Mouse (Mus musculus) limb, embryonic 14.5 days (tissue): ENCODE data around the gene Pnmt. TPM values are rescaled to one million over a fixed set of nuclear protein-coding genes. Genes with fewer than 3 reads are reported as not detected.

Source experiments
- ATAC-seq: fragments of 200-750 bp; cut with Nextera tagmentation; 2 replicates; pipeline ENCODE4 v1.8.0; 2017; ENCODE audit warnings: low read depth, moderate number of reproducible peaks, moderate TSS enrichment; ENCODE audit not compliant: low FRiP score
- DNase-seq: peaks from one replicate; pipeline ENCODE4 v3.0.0-alpha.2; 2015; ENCODE audit warnings: low spot score
- H3K27ac ChIP-seq: fragments of 300-500 bp; sonication (generic); replicated peaks from 2 replicates; pipeline ENCODE4 v1.5.1; 2014; ENCODE audit warnings: low read depth, mild to moderate bottlenecking, low read length, moderate library complexity, mixed read lengths
- H3K27me3 ChIP-seq: fragments of 300-500 bp; sonication (generic); 2 replicates; pipeline ENCODE4 v1.6.1; 2014; ENCODE audit warnings: low read length, mixed read lengths; ENCODE audit not compliant: control insufficient read depth, insufficient read depth
- H3K36me3 ChIP-seq: fragments of 300-500 bp; sonication (generic); 2 replicates; pipeline ENCODE4 v1.6.1; 2014; ENCODE audit warnings: mild to moderate bottlenecking, low read length, moderate library complexity, mixed read lengths; ENCODE audit not compliant: control insufficient read depth, insufficient read depth
- H3K4me1 ChIP-seq: fragments of 300-500 bp; sonication (generic); 2 replicates; pipeline ENCODE4 v1.6.1; 2014; ENCODE audit warnings: antibody characterized with exemption, low read length, mixed read lengths; ENCODE audit not compliant: control insufficient read depth, insufficient read depth
- H3K4me2 ChIP-seq: fragments of 300-500 bp; sonication (generic); replicated peaks from 2 replicates; pipeline ENCODE4 v1.6.1; 2014; ENCODE audit warnings: low read depth, mild to moderate bottlenecking, low read length, moderate library complexity; ENCODE audit not compliant: severe bottlenecking
- H3K4me3 ChIP-seq: fragments of 300-500 bp; sonication (generic); replicated peaks from 2 replicates; pipeline ENCODE4 v1.5.1; 2014; ENCODE audit warnings: low read length
- H3K9ac ChIP-seq: fragments of 300-500 bp; sonication (generic); 2 replicates; pipeline ENCODE4 v1.6.1; 2014; ENCODE audit warnings: mild to moderate bottlenecking, low read depth, low read length, moderate library complexity; ENCODE audit not compliant: severe bottlenecking
- H3K9me3 ChIP-seq: fragments of 300-500 bp; sonication (generic); 2 replicates; pipeline ENCODE4 v1.6.1; 2016; ENCODE audit warnings: low read length; ENCODE audit not compliant: control insufficient read depth
- POLR2A ChIP-seq: fragments of 200-500 bp; IDR thresholded peaks from 2 replicates; pipeline ENCODE4 v1.8.0; 2012; ENCODE audit warnings: inconsistent platforms, mild to moderate bottlenecking, moderate library complexity, borderline replicate concordance; ENCODE audit not compliant: insufficient read depth, insufficient read length; ENCODE audit errors: extremely low read depth
- WGBS: fragments of 180-500 bp; shearing (Covaris S2); extraction: QIAGEN DNeasy Blood & Tissue Kit; methylation state at CpG from one replicate; pipeline ENCODE4 v1.1.7; 2014; 5-methylcytosine and 5-hydroxymethylcytosine counted together
- polyA plus RNA-seq, 2 experiments: library from polyadenylated mRNA; depleted of rRNA in 1 of 2; stranded (reverse) in 1 of 2; unstranded in 1 of 2; fragments of >200 nt; fragmentation: Nextera tagmentation in 1 of 2; extraction: Ambion mirVana in 1 of 2; gene quantifications; 2 replicates each; pipeline versions ENCODE4 v1.2.1 to v1.2.3; 2012 to 2014

The Pnmt gene
- polyA plus RNA-seq, 2 experiments = 1.3 to 1.4 TPM

- no peak overlapping the region for H3K4me2 ChIP-seq
Observed at GRCm38 (mm10) chr11:98418939-98419547, 32.8 kb downstream of the Pnmt start.

DNA sequence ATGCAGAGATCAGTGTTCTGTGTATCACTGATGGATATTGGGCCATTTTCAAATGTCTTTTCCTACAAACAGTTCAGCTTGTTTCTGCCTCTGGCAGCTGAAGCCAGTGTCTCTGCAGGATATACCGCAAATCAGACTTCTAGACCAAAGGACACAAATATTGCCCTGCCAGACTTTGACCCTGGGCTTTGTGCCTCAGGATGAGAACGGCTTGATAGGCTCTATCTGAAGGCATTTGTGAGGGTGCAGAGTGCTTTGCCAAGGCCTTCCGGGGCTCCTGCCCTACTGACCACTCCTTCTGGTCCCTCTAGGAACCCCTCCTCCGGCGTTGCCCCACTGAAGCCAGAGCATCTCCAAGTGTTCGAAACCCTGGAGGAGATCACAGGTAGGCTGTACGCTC, 40.3 kb downstream of the Pnmt start:
- no peak for TF ChIP-seq POLR2A
- WGBS = 92% methylated on average over 7 of the region's 7 CpGs
- ATAC-seq = no peak
- Histone ChIP-seq H3K36me3 (peaks cover 97% of the 10 kb centered on the region), H3K9me3 (no peaks in the 10 kb centered on the region), H3K27me3 (no peaks in the 10 kb centered on the region), H3K4me1 (no peaks in the 10 kb centered on the region), H3K4me3 (no peak overlapping the region), H3K27ac (no peak overlapping the region), H3K4me2 (no peak overlapping the region), H3K9ac (no peak overlapping the region)
- no peak for DNase-seq

More at GRCm38 (mm10) chr11:98418939-98419547, 32.8 kb downstream of the Pnmt start:
- no peak for ATAC-seq
- Histone ChIP-seq H3K27ac (no peak overlapping the region), H3K4me1 (peaks cover 11% of the 10 kb centered on the region), H3K27me3 (no peaks in the 10 kb centered on the region), H3K9ac (0 out of 2 replicates have a peak overlapping the region, but pooled peaks have one; percentile 25), H3K4me3 (no peak overlapping the region), H3K9me3 (no peaks in the 10 kb centered on the region), H3K36me3 (peaks cover 57% of the 10 kb centered on the region)
- TF ChIP-seq POLR2A = no peak
- no peak for DNase-seq
- WGBS = 77% methylated on average over 10 of the region's 10 CpGs

DNA sequence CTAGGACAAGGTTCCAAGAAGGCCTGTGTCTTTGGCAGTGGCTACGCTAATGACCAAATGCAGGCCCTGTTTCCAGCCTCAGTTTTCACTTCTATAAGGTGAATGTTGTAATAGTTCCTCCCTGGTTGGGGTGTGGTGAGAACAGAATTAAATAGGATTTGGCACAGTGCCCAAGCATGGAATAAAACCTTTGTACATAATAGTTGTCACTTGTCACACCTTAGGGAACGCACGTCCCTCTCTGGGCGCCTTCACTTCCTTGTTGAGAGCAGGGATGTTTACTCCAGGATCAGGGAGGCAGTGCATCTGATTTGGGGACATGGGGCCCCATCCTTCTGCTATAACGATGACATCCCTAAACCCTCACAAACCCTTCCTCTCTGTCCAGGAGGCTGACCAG, 42.2 kb downstream of the Pnmt start:
- peaks cover 96% of the 10 kb centered on the region for H3K36me3 ChIP-seq
- H3K9me3 ChIP-seq = no peaks in the 10 kb centered on the region
- no peak overlapping the region for H3K27ac ChIP-seq
- no peak overlapping the region for H3K4me2 ChIP-seq
- DNase-seq (no peak), ATAC-seq (no peak)
- no peak overlapping the region for H3K9ac ChIP-seq
- TF ChIP-seq POLR2A = no peak
- H3K27me3 ChIP-seq = no peaks in the 10 kb centered on the region
- H3K4me3 ChIP-seq = no peak overlapping the region
- 89% methylated on average over 5 of the region's 5 CpGs for WGBS
- H3K4me1 ChIP-seq = no peaks in the 10 kb centered on the region

GRCm38 (mm10) chr11:98431743-98432502, 45.7 kb downstream of the Pnmt start:
- no peak for TF ChIP-seq POLR2A

DNA sequence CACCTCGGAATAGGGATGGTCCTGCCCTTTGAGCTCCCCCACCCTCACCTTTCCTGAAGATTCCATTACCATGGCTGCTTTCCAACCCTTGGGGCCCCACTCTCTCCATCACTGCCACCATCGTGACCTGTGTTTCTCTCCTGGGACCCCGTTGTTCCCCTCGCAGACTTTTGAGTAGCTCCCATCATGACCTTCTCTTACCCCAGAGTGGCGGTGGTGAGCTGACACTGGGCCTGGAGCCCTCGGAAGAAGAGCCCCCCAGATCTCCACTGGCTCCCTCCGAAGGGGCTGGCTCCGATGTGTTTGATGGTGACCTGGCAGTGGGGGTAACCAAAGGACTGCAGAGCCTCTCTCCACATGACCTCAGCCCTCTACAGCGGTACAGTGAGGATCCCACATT, 49.5 kb downstream of the Pnmt start:
- H3K4me1 ChIP-seq = no peaks in the 10 kb centered on the region
- WGBS = 96% methylated on average over 9 of the region's 9 CpGs
- no peak for TF ChIP-seq POLR2A

More at GRCm38 (mm10) chr11:98431743-98432502, 45.7 kb downstream of the Pnmt start:
- Histone ChIP-seq H3K4me2 (no peak overlapping the region), H3K4me1 (no peaks in the 10 kb centered on the region), H3K36me3 (peaks cover 97% of the 10 kb centered on the region), H3K27me3 (no peaks in the 10 kb centered on the region), H3K4me3 (no peak overlapping the region), H3K27ac (no peak overlapping the region), H3K9me3 (no peaks in the 10 kb centered on the region), H3K9ac (no peak overlapping the region)
- 78% methylated on average over 9 of the region's 9 CpGs for WGBS
- ATAC-seq (no peak), DNase-seq (no peak)

More for the DNA sequence above, 49.5 kb downstream of the Pnmt start:
- DNase-seq (no peak), ATAC-seq (no peak)
- H3K9ac ChIP-seq = no peak overlapping the region
- no peak overlapping the region for H3K27ac ChIP-seq
- H3K4me3 ChIP-seq = no peak overlapping the region
- H3K9me3 ChIP-seq = no peaks in the 10 kb centered on the region
- H3K27me3 ChIP-seq = no peaks in the 10 kb centered on the region
- no peak overlapping the region for H3K4me2 ChIP-seq
- peaks cover 65% of the 10 kb centered on the region for H3K36me3 ChIP-seq
